Mouse (Mus musculus): ENCODE measurements around the gene Themis2. TPM values are rescaled to one million over a fixed set of nuclear protein-coding genes. Genes with fewer than 3 reads are reported as not detected.

The Themis2 gene
- total RNA-seq, 2 experiments from 2014 or later, result 18.4 to 56.7 TPM

Other genes with a start within 250 kb of the Themis2 start
- 2.4 TPM in 2 replicates for gene Ptafr, start 232.3 kb downstream of the Themis2 start, total RNA-seq (2014; fragmentation: Nextera tagmentation)
- gene Ptafr, start 232.3 kb downstream of the Themis2 start, total RNA-seq (2017), result 1.2 and 1.4 TPM in 2 replicates
- gene Eya3, start 157.4 kb downstream of the Themis2 start, total RNA-seq (2014; fragmentation: Nextera tagmentation), result 37.0 and 42.0 TPM in 2 replicates
- gene Eya3, start 157.4 kb downstream of the Themis2 start, total RNA-seq (2017), result 37.1 and 38.9 TPM in 2 replicates
- gene Xkr8, start 63.8 kb downstream of the Themis2 start, total RNA-seq (2014; fragmentation: Nextera tagmentation), result 2.9 and 4.4 TPM in 2 replicates
- gene Xkr8, start 63.8 kb downstream of the Themis2 start, total RNA-seq (2017), result 5.1 and 15.0 TPM in 2 replicates
- gene Smpdl3b, start 39.1 kb downstream of the Themis2 start, total RNA-seq (2014; fragmentation: Nextera tagmentation), result 0.47 TPM in 1 of 2 replicates, not detected in the other
- 1.7 TPM in 1 of 2 replicates, not detected in the other for gene Smpdl3b, start 39.1 kb downstream of the Themis2 start, total RNA-seq (2017)
- 87.0 and 114 TPM in 2 replicates for gene Rpa2, start 28.1 kb downstream of the Themis2 start, total RNA-seq (2014; fragmentation: Nextera tagmentation)
- 66.8 and 69.9 TPM in 2 replicates for gene Rpa2, start 28.1 kb downstream of the Themis2 start, total RNA-seq (2017)
- 59.6 and 70.9 TPM in 2 replicates for gene Ppp1r8, start 46.8 kb upstream of the Themis2 start, total RNA-seq (2014; fragmentation: Nextera tagmentation)
- 67.6 and 85.2 TPM in 2 replicates for gene Ppp1r8, start 46.8 kb upstream of the Themis2 start, total RNA-seq (2017)
- gene Stx12, start 88.1 kb upstream of the Themis2 start, total RNA-seq (2014; fragmentation: Nextera tagmentation), result 22.0 and 39.8 TPM in 2 replicates
- gene Stx12, start 88.1 kb upstream of the Themis2 start, total RNA-seq (2017), result 26.5 and 29.6 TPM in 2 replicates
- gene Fam76a, start 126.2 kb upstream of the Themis2 start, total RNA-seq (2014; fragmentation: Nextera tagmentation), result 15.1 and 25.0 TPM in 2 replicates
- gene Fam76a, start 126.2 kb upstream of the Themis2 start, total RNA-seq (2017), result 17.5 and 17.6 TPM in 2 replicates
- gene Fgr, start 177.7 kb upstream of the Themis2 start, total RNA-seq (2014; fragmentation: Nextera tagmentation), result not detected in 2 replicates
- gene Fgr, start 177.7 kb upstream of the Themis2 start, total RNA-seq (2017), result 0.99 and 2.4 TPM in 2 replicates
- 1.3 and 4.7 TPM in 2 replicates for gene Ahdc1, start 214.9 kb upstream of the Themis2 start, total RNA-seq (2014; fragmentation: Nextera tagmentation)
- gene Ahdc1, start 214.9 kb upstream of the Themis2 start, total RNA-seq (2017), result 0.26 and 0.93 TPM in 2 replicates